Mouse (Mus musculus): ENCODE data around the gene Tead2. TPM values are rescaled to one million over a fixed set of nuclear protein-coding genes. Genes with fewer than 3 reads are reported as not detected.

Tead2 gene
- total RNA-seq, 2 experiments from 2014 or later, result 12.5 to 13.7 TPM

DNA sequence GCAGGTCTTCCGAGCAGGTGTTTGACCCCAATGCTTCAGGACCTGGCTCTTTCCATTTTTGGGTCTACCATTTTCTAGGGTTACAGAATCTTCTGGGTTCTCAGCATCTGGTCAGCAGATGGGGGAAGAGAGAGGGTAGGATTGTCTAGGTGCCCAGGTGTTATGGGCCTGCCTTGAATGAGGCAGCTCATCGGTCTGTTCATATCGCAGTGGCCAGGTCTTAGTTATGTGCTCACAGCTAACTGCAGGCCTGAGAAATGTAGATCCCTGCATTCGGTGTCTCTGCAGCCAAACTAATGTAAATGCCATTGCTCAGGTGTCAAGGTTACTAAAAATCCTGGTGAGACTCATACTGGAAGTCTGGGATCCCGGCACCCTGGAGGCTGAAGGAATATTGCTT, 10.9 kb downstream of the Tead2 start:
- DNase-seq (ENCODE audit: low spot score in 2 of 2), result no peak

DNA sequence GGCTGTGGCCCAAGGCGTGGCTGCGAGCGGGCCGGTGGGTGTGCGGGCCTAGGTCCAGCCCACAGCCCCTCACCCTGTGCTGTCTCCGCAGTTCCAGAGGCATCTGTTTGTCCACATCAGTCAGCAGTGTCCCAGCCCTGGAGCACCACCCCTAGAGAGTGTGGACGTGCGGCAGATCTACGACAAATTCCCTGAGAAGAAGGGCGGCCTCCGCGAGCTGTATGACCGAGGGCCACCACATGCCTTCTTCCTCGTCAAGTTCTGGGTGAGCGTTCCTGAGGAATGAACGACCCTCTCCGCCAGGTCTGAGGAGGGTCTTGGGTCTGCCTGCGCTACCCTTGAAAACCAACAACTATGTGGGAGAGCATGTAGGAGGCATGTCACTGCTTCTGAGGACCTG, 13.0 kb downstream of the Tead2 start:
- no peak for DNase-seq (ENCODE audit: low spot score in 2 of 2)

DNA sequence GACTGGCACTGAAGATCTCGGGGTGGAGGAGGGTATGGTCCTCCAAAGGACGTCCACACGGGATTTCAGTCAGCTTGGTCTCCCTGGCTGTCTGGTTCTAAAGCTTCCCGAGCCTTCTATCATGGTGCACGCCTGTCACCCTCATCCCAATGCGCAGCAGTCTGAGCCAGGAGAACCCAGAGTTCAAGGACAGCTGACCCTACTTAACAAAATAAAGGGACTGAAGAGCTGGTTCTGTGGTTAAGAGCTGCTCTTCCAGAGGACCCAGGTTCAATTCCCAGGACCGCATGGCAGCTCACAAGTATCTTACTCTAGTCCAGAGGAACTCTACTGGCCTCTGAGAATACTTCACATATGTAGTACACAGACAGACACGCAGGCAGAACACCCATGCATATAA, 13.5 kb downstream of the Tead2 start:
- no peak for DNase-seq (ENCODE audit: low spot score in 2 of 2)

DNA sequence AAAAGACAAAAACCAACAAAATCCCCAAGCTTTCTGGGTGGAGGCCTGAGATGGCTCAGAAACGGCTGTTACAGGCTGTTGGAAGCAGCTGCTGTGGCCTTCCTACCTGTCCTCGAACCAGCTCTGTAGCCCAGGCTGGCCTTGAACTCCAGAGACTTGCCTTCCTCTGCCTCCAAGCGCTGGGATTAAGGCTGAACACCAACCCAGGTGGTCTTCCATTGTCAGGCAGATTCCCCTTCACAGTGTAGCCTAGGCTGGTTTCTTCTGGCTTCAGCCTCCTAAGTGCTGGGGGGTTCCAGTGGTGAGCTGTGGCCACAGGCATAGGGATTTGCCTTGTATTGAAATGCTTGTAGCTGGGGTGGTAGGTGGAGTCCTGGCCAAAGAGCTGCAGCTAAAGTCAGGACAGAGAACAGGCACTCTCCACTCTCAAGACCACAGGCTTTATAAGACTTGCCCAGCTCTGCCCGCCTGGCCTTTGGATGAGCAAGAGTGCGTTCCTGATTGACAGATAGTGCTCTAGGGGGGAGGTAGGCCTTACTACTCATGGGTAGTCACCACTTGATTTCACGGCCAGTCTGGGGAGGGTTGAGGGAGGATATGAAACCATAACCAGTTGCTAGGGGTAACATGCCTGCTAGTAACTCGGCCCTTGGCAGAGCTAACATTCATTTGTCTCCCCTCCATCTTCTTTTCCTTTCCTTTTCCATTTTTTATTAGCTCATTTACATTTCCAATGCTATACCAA, 14.1 kb downstream of the Tead2 start:
- no peak for DNase-seq (ENCODE audit: low spot score in 2 of 2)

DNA sequence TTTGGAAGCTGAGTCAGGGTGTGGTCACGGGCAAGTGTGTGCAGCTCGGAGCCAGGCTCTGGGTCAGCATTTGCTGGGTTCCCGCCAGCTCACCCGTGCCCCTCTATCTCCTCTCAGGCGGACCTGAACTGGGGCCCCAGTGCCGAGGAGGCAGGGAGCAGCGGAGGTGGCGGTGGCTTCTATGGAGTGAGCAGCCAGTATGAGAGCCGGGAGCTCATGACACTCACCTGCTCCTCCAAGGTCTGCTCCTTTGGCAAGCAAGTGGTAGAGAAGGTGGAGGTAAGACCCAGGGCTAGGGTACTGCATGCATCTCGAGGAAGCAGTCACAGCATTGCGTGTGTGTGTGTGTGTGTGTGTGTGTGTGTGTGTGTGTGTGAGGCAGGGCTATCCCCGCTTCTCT, 15.6 kb downstream of the Tead2 start:
- no peak for DNase-seq (ENCODE audit: low spot score in 2 of 2)

DNA sequence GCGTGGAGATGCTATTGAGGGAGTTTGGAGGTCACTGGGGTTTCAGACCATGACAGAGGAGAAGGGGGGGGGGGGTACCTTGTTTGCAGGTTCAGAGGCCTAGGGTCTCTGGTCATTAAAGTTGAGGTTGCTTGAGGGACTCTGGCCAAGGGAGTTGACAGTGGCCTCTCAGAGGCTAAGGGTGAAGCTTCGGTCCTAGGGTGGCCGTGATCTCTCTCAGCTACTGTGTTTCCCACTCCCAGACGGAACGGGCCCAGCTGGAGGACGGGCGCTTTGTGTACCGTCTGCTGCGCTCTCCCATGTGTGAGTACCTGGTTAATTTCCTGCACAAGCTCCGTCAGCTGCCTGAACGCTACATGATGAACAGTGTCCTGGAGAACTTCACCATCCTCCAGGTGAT, 16.4 kb downstream of the Tead2 start:
- DNase-seq (ENCODE audit: low spot score in 2 of 2), result no peak

DNA sequence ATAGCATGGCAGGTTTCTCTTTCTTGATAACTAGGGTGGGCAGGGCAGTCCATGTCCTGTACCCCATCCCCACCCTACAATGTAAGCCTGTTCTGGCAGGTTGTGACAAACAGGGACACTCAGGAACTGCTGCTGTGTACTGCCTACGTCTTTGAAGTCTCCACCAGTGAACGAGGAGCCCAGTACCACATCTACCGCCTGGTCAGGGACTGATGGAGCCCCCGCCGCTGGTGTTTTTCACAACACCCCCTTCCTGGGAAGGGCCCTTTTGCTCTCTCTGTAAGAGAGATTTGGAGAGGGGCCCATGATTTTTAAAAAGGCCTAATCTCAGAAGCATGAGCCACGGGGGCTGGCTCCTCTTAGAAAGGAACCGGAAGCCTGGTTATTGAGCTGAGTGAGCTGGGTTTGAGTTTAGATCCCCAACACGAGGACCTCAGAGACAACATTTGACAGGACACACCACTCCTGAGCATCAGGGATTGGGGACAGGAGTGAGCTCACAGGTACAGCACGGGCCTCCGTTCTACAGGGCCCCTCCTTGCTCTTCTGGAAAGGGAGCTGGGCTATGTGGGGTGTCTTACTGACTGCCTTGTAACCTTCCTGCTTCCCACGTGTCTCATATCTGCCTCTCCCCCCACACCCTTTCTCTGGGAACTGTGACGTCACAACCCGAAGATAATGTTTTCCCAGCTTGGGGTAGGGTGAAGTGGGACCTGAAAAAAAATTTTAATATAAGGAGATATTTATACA, 17.3 kb downstream of the Tead2 start:
- DNase-seq (ENCODE audit: low spot score in 2 of 2), result no peak

- DNase-seq (ENCODE audit: low spot score in 2 of 2), result peak; percentile 51 to 54
Measured at GRCm38 (mm10) chr7:45233580-45234332, 18.2 kb downstream of the Tead2 start.

DNA sequence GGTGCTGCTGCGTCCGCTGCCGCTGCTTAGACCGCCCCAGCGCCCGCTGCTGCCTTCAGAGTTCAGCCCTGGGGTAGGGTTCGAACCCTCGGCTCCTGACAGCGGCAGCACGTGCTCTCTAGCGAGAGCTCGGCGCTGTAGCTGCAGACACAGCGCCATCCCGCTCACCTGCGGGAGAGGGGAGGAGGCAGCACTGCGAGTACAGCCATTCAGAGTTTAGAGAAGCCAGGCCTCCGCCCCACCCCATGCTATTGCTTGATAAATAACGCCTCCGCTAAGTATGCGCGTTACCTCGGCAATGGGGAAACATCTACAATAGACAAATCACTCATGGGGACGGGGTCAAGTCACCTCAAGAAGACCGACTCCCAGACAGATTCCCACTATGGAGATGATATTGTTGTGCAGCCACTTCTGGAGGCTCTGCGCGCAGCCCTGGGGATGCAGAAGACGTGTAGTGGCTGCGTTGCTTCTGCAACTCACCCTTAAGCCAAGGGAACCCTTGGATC, 18.8 kb downstream of the Tead2 start:
- DNase-seq (ENCODE audit: low spot score in 2 of 2), result peak in 1 of 2 experiments; percentile 19

DNA sequence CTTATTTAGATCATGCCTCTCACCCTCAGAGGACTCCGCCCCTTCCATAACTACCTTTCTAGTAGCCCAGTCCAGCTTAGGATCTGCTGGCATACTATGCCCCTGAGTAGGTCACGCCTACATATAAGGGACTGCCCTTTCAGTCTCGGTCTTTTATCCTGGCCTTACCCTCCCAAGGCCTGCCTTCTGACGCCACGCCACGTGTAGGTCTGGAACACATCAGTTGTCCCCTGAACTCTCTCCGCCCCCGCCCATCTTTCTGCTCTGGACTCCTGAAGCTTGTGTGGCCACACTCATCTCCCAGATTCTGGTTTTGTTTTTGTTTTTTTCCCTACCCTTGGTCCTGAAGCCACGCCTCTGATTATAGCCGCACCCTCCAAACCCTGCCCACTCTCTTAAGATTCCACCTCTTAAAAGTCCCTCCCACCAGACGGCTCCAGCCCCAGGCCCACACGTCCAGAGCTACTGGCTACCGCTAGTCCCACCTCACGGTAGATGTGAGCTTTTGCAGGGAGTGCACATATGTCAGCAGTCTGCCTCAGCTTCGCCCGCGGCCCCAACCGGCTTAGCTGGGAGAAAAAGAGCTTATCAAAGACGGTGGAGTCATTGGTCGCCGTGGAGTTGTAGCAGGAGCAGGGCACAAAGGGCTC, 19.5 kb downstream of the Tead2 start:
- DNase-seq (ENCODE audit: low spot score in 2 of 2), result peak; percentile 30 to 43

DNA sequence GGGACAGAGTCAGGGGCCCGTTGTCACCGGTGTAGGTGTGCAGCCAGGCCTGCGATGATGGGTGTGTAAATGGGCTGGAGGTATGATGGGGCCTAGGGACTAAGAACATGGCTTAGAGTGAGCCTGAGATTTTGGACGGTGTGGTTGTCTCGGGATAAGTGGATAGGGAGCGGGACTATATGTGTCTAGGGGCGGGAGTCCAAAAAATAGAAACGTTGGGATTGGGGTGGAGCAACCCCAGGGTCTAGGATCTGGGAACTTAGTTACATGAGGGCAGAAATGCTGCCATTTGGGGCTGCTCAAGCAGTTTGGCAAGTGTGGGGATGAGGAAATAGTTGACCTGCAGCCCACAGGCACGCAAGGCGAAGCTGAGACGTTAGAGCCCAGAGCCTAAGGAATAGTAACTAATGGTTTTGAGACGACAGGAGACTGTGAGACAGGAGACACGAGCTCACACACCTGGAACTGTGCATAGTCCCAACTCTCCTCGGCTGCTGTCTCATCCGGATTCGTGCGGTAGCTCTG, 20.2 kb downstream of the Tead2 start:
- DNase-seq (ENCODE audit: low spot score in 2 of 2), result no peak

- DNase-seq (ENCODE audit: low spot score in 2 of 2), result no peak
Measured at GRCm38 (mm10) chr7:45237747-45238699, 22.5 kb downstream of the Tead2 start.

- DNase-seq (ENCODE audit: low spot score in 2 of 2), result no peak
Measured at GRCm38 (mm10) chr7:45238723-45239496, 23.4 kb downstream of the Tead2 start, which contains the start of gene Cd37. TSS of gene Cd37 (minus strand) at chr7:45239115.

DNA sequence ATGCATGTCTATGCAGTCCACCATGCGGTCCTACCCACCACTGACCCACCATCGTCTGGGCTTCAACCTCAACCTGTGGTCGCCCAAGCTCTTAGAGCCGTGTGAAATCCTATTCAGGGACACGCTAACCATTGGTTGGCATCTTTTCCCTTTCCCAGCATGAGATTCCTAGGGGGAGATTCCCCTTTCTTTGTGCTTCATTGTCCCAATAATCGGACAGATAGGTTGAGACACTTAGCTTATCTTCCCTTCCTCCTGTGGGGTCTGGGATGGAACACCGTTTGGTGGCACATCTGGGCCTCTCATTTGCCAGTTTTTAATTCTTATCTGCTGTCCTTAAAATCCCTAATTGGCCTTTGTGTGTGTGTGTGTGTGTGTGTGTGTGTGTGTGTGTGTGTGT, 24.6 kb downstream of the Tead2 start:
- no peak for DNase-seq (ENCODE audit: low spot score in 2 of 2)

DNA sequence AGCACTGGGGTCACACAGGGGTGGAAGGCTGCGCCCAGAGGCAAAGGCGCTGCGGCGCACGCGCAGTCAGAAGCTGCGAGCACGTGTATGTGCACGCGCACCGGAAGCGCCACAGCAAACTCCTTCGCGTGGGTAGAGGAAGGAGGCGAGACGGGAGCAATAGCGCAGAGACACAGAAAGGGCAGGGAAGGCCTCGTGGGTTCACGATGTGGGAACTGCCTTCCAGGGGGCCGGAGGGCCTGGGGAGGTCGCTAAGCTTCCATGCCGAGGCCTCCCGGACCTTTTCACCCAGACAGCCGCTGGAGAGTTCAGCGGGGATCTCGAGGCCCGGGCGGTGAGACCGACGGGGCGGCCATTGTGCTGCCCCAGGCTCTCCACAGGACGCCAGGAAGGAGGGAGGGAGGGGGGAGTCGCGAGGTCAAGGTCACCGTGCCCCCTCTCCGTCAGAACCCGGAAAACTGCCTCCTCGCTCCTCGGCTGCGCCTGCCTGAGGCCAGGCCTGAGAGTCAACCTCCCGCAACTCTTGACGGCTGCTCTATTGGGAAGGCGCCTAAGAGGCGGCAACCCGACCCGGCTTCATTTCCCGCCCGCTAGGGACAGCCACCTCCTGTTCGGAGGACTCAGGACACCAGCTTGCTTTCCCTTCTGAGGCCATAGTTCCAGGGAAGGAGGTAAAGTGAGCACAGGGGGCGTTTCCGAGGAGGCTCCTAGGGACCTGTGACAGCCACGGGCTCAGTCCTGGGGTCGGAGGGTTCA, 25.3 kb downstream of the Tead2 start, which contains the start of gene Slc6a16:
Gene Slc6a16 (plus strand): TSS at position 453 of the 756 bp plus-strand sequence.
- peak; percentile 59 to 68 for DNase-seq (ENCODE audit: low spot score in 2 of 2)

DNA sequence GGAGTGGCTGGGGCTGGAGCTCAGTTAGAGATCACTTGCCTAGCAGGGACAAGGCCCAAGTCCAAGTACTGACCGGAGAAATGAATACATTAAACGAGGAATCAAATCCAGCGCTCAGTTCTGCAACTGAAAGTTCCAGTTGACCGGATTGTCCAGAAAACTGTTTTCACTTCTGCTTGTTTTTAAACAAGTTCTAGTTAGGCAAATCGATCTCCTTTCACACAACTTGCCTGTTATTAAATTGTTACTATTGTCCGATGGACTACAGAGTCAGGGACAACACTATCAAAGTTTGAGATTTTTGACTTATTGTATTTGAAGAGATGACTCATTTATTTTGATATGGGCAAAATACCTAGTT, 25.8 kb downstream of the Tead2 start:
- DNase-seq (ENCODE audit: low spot score in 2 of 2), result no peak

GRCm38 (mm10) chr7:45247666-45248065, 32.1 kb downstream of the Tead2 start:
- no peak for DNase-seq (ENCODE audit: low spot score in 2 of 2)

- no peak for DNase-seq (ENCODE audit: low spot score in 2 of 2)
Measured at GRCm38 (mm10) chr7:45253806-45254205, 38.3 kb downstream of the Tead2 start.

Data from layer of hippocampus, postnatal 10 days (tissue).